Mouse (Mus musculus) embryonic fibroblast, embryonic 13.5 days (primary cell): ENCODE measurements at regions not wholly inside any gene's neighbourhood (a gene's known extent, or its start where the extent isn't known, plus 50 kb on each side); places are given as distances from the start of the nearest gene placed in this dataset.

Experiments used
- H3K27ac ChIP-seq: 2 replicates; pipeline ENCODE4 v1.5.1; 2012; ENCODE audit warnings: low read length, control low read depth, inconsistent platforms; ENCODE audit not compliant: insufficient read depth
- H3K4me1 ChIP-seq: 2 replicates; pipeline ENCODE4 v1.6.1; 2011; ENCODE audit warnings: low read length; ENCODE audit not compliant: control insufficient read depth, insufficient read depth
- H3K4me3 ChIP-seq: 2 replicates; pipeline ENCODE4 v1.5.1; 2011; ENCODE audit warnings: mild to moderate bottlenecking, control low read depth, low read length; ENCODE audit not compliant: insufficient read depth
- CTCF ChIP-seq: IDR thresholded peaks from 2 replicates; pipeline ENCODE4 v1.5.1; 2011; ENCODE audit warnings: mild to moderate bottlenecking, control low read depth, low read length, moderate library complexity, borderline replicate concordance; ENCODE audit not compliant: insufficient read depth
- POLR2A ChIP-seq: IDR thresholded peaks from 2 replicates; pipeline ENCODE4 v1.6.1; 2011; ENCODE audit warnings: low read depth, mild to moderate bottlenecking, control low read depth, low read length, moderate library complexity

DNA sequence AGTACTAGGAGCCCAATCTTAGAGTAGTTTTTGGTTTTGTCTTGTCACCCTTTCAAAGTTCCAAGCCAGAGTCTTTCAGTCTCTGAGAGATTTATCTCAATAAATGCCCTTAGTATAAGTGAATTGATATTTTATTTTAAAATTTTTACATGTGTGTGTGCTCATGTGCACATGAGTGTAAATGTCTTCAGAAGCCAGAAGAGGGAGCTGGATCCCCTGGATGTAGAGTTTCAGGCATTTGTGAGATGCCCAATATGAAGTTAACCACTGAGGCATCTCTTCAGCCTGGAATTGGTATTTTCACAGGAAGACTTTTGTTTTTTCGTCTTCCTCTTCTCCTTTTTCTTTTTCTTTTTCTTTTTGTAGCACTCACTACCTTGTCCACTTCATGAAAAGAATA lies 262.3 kb upstream of the Eif4g2 start:
- H3K27ac ChIP-seq, result no peak overlapping the region
- H3K4me1 ChIP-seq, result no peaks in the 10 kb centered on the region
- H3K4me3 ChIP-seq, result no peak overlapping the region
- TF ChIP-seq POLR2A (no peak), CTCF (no peak)

DNA sequence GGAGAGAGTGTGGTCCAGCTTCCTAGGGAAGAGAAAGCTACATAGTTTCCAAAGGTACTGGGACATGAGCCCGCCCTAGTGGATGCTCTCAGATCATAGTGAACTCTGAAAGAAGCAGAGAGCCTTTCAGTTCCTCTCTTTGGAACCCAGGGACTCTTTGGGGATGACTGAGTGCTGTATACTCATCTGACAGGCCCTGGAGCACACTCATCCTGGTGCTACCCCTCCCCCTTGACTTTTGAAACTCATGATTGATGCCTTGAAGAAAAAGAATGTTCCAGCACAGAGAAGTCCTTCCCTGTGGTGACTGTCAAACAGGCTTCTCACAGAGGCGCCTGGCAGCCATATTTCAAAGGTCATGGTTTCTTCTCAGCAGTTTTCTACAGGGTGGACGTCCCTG lies 254.2 kb upstream of the Eif4g2 start:
- TF ChIP-seq CTCF (no peak), POLR2A (no peak)
- no peaks in the 10 kb centered on the region for H3K4me1 ChIP-seq
- H3K4me3 ChIP-seq, result no peak overlapping the region
- H3K27ac ChIP-seq, result no peak overlapping the region

DNA sequence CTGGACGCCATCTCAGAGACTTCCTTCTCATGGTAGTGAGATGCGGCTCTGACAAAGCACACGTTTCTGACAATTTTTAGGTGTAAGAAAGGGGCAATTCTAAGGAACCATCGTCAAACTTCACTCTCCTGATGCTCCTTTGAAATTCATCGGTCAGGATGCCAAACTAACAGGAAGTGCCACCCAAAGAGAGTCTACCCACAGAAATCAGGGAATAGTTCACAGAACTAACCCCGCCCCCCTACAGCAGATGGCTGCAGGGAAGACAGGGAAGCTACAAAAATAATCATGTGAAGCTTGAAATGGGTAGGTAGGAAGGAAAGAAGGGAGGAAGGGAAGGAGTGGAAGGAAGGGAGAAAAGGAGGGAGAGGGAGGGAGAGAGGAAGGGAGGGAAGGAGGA lies 240.1 kb upstream of the Eif4g2 start:
- Histone ChIP-seq H3K4me3 (no peak overlapping the region), H3K27ac (no peak overlapping the region), H3K4me1 (no peaks in the 10 kb centered on the region)
- TF ChIP-seq CTCF, result no peak
- no peak for TF ChIP-seq POLR2A

DNA sequence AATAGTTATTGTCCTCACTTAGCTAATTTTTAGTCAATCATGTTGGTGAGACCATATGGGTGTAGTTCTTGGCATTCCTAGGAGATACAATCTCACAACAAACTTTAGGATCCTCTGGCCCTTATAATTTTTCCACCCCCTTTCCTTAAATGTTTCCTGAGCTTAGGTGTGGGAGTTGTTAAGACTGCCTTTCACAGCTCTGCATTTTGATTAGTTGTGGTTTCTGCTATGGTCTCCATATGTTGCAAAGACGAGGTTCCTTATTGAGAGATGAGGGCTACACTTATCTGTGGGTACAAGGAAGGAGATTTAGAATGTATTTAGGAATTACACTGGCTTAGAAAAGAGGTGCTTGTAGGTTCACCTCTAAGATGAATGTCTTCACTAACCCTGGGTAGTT lies 237.1 kb upstream of the Eif4g2 start:
- Histone ChIP-seq H3K4me1 (no peaks in the 10 kb centered on the region), H3K4me3 (no peak overlapping the region), H3K27ac (no peak overlapping the region)
- TF ChIP-seq CTCF (no peak), POLR2A (no peak)

DNA sequence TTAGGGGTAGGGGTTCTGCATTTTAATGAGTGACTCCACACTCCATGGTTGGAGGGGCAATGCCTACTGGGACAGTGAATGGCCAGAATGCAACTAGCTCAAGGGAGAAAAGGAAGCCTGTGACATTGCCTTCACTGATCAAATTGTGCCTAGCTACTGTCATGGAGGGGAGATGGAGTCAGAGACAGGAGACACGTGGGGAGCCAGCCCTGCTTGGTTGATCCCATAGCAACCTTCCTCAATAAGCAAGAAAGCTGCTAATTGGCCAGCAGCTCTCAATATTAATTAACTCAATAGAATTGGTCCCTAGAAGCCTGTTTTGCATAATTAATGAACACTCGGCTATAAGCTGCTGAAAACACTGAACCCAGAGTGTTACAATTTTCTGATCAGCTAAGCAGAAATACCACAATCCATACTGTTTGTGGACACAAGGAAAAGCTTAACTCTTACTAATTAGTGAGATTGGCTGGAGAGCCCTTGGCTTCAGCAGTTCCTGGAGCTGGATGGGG lies 233.7 kb upstream of the Eif4g2 start:
- Histone ChIP-seq H3K27ac (no peak overlapping the region), H3K4me3 (no peak overlapping the region), H3K4me1 (no peaks in the 10 kb centered on the region)
- no peak for TF ChIP-seq CTCF
- no peak for TF ChIP-seq POLR2A

DNA sequence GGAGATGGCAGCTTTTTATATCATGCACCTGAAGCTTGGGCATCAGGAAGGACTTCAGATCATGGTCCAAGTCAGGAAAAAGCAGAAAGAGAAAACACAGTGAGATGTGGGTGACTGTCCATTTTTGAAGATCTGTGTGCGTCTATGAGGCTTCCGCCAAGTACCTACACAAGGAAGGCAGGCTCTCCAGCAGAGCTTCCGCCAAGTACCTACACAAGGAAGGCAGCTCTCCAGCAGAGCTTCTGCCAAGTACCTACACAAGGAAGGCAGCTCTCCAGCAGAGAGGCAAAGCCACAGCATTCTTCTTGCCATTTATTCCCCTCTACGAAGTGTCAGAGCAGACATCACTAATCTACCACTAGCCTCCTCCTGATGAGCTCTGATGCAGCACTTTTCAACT lies 231.1 kb upstream of the Eif4g2 start:
- TF ChIP-seq CTCF, result no peak
- TF ChIP-seq POLR2A, result no peak
- H3K27ac ChIP-seq, result no peak overlapping the region
- no peak overlapping the region for H3K4me3 ChIP-seq
- no peaks in the 10 kb centered on the region for H3K4me1 ChIP-seq

DNA sequence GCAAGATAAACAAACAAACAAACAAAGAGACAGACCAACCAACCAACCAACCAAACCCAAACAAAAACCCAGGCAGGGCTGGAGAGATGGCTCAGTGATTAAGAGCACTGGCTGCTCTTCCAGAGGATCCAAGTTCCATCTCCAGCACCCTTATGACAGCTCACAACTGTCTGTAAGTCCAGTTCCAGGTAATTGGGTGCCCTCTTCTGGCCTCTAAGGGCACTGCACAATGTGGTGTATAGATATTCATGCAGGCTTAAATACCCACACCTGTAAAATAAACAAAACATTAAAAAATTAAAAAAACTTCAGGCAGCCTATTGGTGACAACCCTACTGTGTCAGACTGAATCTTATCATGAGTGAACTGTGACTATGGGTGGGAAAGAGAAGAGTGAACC lies 222.4 kb upstream of the Eif4g2 start:
- Histone ChIP-seq H3K27ac (no peak overlapping the region), H3K4me3 (no peak overlapping the region), H3K4me1 (no peaks in the 10 kb centered on the region)
- TF ChIP-seq POLR2A, result no peak

DNA sequence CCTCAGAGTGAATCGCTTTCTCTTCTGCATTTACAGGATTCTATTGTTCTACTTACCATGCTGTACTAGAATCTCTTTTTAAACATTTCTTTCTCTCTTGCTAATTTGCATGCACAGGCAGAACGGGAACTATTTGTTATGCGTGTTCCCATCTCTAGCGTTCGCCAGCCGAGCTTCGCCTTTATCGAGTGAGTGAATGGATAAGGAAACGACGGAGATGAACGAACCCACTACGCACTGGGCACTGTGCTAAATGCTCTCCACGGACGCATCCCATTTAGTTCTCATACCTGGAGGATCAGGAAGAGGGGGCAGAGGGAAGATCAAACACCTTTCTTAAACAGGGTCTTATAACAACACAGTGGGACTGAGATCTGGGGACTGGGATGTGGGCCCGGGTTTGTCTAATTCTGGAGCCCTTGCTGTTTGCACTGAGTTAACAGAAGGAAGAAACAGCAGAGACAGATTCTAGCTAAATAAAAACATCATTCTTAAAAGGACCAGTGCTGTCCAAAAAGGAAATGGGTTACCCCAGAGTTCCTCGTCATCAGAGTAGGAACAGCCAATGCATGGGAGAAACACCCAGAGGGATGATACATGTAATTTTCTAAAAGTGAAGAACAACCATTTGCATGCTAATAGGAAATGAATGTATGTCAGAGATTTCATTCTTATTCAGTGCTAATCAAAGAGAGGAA lies 219.1 kb upstream of the Eif4g2 start:
- H3K4me1 ChIP-seq, result no peaks in the 10 kb centered on the region
- no peak for TF ChIP-seq CTCF
- no peak for TF ChIP-seq POLR2A
- H3K4me3 ChIP-seq, result no peak overlapping the region
- H3K27ac ChIP-seq, result no peak overlapping the region

DNA sequence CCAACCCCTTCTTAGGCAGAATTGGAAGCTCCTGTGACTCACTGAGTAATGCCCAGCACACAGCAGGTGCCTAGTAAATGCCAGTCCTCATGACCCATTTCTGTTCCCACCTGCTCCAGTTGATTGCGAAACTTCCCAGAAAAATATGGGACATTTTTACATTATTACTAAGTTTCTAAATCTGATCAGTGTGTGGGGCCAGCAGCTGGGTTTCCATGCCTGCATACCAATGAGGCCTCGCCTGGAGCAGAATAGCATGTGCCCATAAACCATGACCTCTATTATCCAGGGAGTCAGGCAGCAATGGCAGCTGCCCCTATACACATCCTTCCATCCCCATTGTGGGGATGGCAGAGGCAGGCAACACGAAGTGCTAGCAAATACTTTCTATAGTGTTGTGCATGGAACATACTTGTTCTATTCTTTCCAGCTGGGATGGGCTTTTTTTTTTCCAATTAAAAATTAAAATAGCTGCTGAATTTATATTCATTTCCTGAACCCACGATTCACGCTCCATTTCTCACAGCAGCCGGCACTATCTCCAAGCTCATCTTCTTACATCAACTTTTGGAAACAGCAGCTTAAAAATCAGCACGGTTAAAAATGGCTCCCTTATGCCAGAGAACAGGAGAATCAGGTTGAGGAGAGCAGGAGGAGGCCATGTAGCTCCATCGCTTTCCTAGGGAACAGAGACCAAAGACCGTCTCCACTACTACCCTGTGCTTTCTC lies 214.5 kb upstream of the Eif4g2 start:
- Histone ChIP-seq H3K4me3 (no peak overlapping the region), H3K4me1 (no peaks in the 10 kb centered on the region), H3K27ac (no peak overlapping the region)
- TF ChIP-seq POLR2A (no peak), CTCF (no peak)

DNA sequence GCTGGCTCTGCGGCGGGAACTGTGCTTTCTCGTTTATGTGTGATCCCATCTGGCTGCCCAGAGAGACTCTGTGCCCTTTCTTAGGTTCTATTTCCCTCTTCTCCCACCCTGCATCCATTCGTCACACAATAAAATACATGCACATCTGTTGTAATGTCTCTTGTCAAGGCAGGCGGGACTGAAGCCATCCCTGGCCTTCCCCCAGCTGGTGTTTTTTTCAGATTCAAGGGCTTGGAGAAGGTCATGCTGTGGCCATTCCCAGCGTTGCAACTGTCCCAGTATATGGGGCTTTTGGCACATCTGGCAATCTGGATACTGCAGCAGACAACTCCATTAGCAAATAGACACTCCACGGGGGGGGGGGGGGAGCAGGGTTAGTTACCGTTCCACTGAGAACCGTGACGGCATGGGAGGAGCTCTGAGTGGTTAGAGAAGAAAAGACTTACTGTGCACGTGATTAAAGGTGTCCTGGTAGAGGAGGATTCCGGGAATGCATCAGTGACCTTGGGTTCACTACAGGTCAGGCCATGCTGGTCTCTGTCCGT lies 200.7 kb upstream of the Eif4g2 start:
- Histone ChIP-seq H3K4me1 (no peaks in the 10 kb centered on the region), H3K4me3 (no peak overlapping the region), H3K27ac (no peak overlapping the region)
- TF ChIP-seq POLR2A (no peak), CTCF (no peak)
